Mouse (Mus musculus) liver, embryonic 18 days (tissue): Measurements from ENCODE around the gene Olfr747. TPM values are rescaled to one million over a fixed set of nuclear protein-coding genes. Genes with fewer than 3 reads are reported as not detected.

Experiments
- polyA plus RNA-seq: library from polyadenylated mRNA; depleted of rRNA; stranded (reverse); fragments of >200 nt; gene quantifications from 2 replicates; pipeline ENCODE4 v1.2.3, GENCODE M21; 2012; rRNA removed

The Olfr747 gene
- not detected in 2 replicates for polyA plus RNA-seq

DNA sequence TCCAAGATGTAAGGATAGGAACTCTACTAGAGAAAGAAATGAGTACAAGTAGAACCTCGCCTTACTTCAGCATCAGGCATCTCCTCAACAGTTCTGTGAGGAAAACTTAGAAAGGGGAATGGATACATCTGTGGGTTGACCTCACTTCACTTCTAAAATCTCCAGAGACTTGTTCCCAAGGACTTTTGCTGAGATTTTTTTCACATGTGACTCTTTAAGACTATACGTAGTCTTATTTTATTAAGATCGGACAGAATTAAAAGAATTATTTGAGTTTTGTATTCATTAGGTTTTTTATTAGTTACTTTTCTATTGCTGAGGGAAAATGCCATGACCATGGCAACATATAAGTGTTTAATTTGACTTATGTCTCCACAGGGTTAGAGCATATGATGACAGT, at the start of gene Olfr747:
TSS of gene Olfr747 (minus strand) at position 101 of the 400 bp plus-strand sequence.

DNA sequence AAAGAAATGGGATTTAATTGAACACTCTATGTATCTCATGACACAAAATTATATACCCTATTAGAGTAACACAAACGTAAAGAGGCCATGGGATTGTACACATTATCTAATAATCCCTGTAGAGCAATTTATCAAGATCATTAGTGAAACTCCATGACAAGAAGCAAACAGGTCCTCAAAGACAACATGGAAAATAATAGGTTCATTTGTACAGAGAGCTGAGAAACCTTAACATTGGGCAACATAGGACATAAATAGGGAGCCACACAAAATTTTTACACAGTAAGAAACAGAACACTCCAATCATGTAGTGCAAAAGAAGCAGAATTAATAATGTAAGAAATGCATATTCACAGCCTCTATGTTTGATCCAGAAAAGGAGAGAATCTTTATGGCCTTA, 14.1 kb upstream of the Olfr747 start, which contains the start of gene Olfr748:
TSS of gene Olfr748 (plus strand) at position 301 of the 400 bp plus-strand sequence.

DNA sequence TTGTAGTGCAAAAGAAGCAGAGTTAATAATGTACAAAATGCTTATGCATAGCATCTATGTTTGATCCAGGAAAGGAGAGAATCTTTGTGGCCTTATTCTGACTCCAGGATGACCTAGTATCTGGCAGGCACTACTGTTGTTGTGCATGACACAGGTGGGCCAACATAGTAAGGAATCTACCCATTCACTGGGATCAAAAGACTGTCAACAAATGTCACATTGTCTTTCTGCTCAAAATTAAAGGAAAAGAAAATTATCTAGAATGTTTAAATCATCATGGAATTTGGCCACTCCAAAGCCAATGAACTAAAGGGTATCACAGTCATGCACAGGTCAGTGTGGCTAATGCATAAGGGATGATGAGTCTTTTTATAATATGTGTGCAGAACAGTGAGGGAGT, 46.2 kb downstream of the Olfr747 start, which contains the start of gene Olfr746:
TSS of gene Olfr746 (plus strand) at position 301 of the 400 bp plus-strand sequence.

DNA sequence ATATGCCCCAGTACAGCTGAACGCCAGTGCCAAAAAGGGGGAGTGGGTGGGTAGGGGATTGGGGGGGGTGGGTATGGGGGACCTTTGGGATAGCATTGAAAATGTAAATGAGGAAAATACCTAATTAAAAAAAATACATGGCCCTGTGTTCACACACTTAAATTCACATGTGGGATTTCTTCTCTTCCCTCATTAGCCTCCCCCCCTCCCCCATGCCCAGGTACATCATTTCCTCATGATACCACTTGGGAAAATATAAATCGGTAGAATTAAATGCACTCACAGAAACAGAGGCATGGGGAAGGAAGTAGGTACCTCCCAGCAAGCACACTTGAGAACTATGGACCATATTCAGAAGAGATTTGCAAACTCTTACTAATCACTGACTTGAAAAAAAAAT, 53.9 kb downstream of the Olfr747 start, which contains the start of gene Olfr745:
TSS of gene Olfr745 (plus strand) at position 301 of the 400 bp plus-strand sequence.

Other genes with a start within 250 kb of the Olfr747 start
- not detected in 2 replicates for gene Olfr740, start 247.7 kb downstream of the Olfr747 start, polyA plus RNA-seq
- gene Olfr741, start 220.5 kb downstream of the Olfr747 start, polyA plus RNA-seq = not detected in 2 replicates
- not detected in 2 replicates for gene Olfr742, start 189.6 kb downstream of the Olfr747 start, polyA plus RNA-seq
- gene Olfr743, start 171.4 kb downstream of the Olfr747 start, polyA plus RNA-seq = not detected in 2 replicates
- not detected in 2 replicates for gene Olfr744, start 78.3 kb downstream of the Olfr747 start, polyA plus RNA-seq
- gene Olfr745, start 53.8 kb downstream of the Olfr747 start, polyA plus RNA-seq = not detected in 2 replicates
- gene Olfr746, start 46.1 kb downstream of the Olfr747 start, polyA plus RNA-seq = not detected in 2 replicates
- not detected in 2 replicates for gene Olfr748, start 14.2 kb upstream of the Olfr747 start, polyA plus RNA-seq
- gene Olfr749, start 51.9 kb upstream of the Olfr747 start, polyA plus RNA-seq = not detected in 2 replicates
- 15.8 and 17.7 TPM in 2 replicates for gene Ttc5, start 92.3 kb upstream of the Olfr747 start, polyA plus RNA-seq
- gene Ccnb1ip1, start 114.5 kb upstream of the Olfr747 start, polyA plus RNA-seq = not detected in 2 replicates
- 26.4 and 32.7 TPM in 2 replicates for gene Parp2, start 114.6 kb upstream of the Olfr747 start, polyA plus RNA-seq
- gene Tep1, start 177.4 kb upstream of the Olfr747 start, polyA plus RNA-seq = 5.7 and 6.0 TPM in 2 replicates
- 0.11 and 0.28 TPM in 2 replicates for gene Klhl33, start 204.3 kb upstream of the Olfr747 start, polyA plus RNA-seq
- gene Osgep, start 231.7 kb upstream of the Olfr747 start, polyA plus RNA-seq = 40.4 and 47.9 TPM in 2 replicates
- 44.1 and 50.6 TPM in 2 replicates for gene Apex1, start 231.8 kb upstream of the Olfr747 start, polyA plus RNA-seq
- gene Pip4p1, start 237.7 kb upstream of the Olfr747 start, polyA plus RNA-seq = 35.0 and 41.2 TPM in 2 replicates
- gene Pnp, start 237.9 kb upstream of the Olfr747 start, polyA plus RNA-seq = 121 and 139 TPM in 2 replicates